Mouse (Mus musculus) CH12.LX (cell line): ENCODE data around the gene Meig1. TPM values are rescaled to one million over a fixed set of nuclear protein-coding genes. Genes with fewer than 3 reads are reported as not detected.

Experiments
- DNase-seq: peaks from one replicate; pipeline ENCODE4 v3.0.0-alpha.2; 2013; ENCODE audit errors: extremely low read depth
- H3K27ac ChIP-seq: 2 replicates; pipeline ENCODE4 v1.5.1; 2012; ENCODE audit warnings: low read depth, mild to moderate bottlenecking, control low read depth, moderate library complexity; ENCODE audit not compliant: insufficient read depth
- H3K27me3 ChIP-seq: replicated peaks from 2 replicates; pipeline ENCODE3; 2012; ENCODE audit warnings: inconsistent platforms
- H3K36me3 ChIP-seq, 2 experiments: replicated peaks in 1 of 2; 2 replicates each; pipeline versions ENCODE3 to v1.6.1; 2012; ENCODE audit warnings: inconsistent platforms in 1 of 2, low read length in 1 of 2, mild to moderate bottlenecking in 1 of 2, mixed read lengths in 1 of 2, moderate library complexity in 1 of 2; ENCODE audit not compliant: control insufficient read depth in 1 of 2, insufficient read depth in 1 of 2
- H3K4me1 ChIP-seq, 2 experiments: 2 replicates each; pipeline ENCODE4 v1.6.1; 2012; ENCODE audit warnings: inconsistent platforms in 1 of 2, moderate library complexity in 1 of 2; ENCODE audit not compliant: insufficient read depth in 2 of 2, control insufficient read depth in 1 of 2
- H3K4me2 ChIP-seq: 2 replicates; pipeline ENCODE4 v1.6.1; 2012; ENCODE audit warnings: low read depth, mild to moderate bottlenecking, control low read depth; ENCODE audit not compliant: poor library complexity, insufficient read depth, severe bottlenecking
- H3K4me3 ChIP-seq, 3 experiments: fragments of 150-350 bp in 1 of 3; sonication (generic) in 1 of 3; replicated peaks in 1 of 3; 2 replicates each; pipeline versions ENCODE3 to v1.5.1; 2011 to 2012; ENCODE audit warnings: low read depth in 2 of 3, low read length in 2 of 3, mild to moderate bottlenecking in 2 of 3, moderate library complexity in 2 of 3, control low read depth in 1 of 3, improper control_type of control experiment in 1 of 3, inconsistent platforms in 1 of 3, mixed read lengths in 1 of 3; ENCODE audit not compliant: poor library complexity in 1 of 3
- H3K79me2 ChIP-seq: replicated peaks from 2 replicates; pipeline ENCODE4 v1.6.1; 2012; ENCODE audit warnings: mild to moderate bottlenecking, moderate library complexity; ENCODE audit not compliant: control insufficient read depth, poor library complexity, insufficient read depth, severe bottlenecking; ENCODE audit errors: extremely low read depth
- H3K9ac ChIP-seq: 2 replicates; pipeline ENCODE4 v1.6.1; 2012; ENCODE audit warnings: low read depth, mild to moderate bottlenecking, control low read depth, moderate library complexity; ENCODE audit not compliant: insufficient read depth
- H3K9me3 ChIP-seq: replicated peaks from 2 replicates; pipeline ENCODE3; 2012; ENCODE audit warnings: low read length, inconsistent platforms, mixed read lengths
- CHD1 ChIP-seq: IDR thresholded peaks from 2 replicates; pipeline ENCODE4 v1.6.1; 2012; ENCODE audit warnings: low read depth, low read length, improper control_type of control experiment, inconsistent platforms
- CTCF ChIP-seq, 2 experiments: IDR thresholded peaks in 1 of 2; conservative IDR thresholded peaks in 1 of 2; 2 replicates each; pipeline ENCODE4 v1.5.1; 2011 to 2012; ENCODE audit warnings: low read depth in 2 of 2, low read length in 2 of 2, improper control_type of control experiment in 1 of 2, inconsistent platforms in 1 of 2, mild to moderate bottlenecking in 1 of 2, moderate library complexity in 1 of 2
- ETS1 ChIP-seq: conservative IDR thresholded peaks from 2 replicates; pipeline ENCODE4 v1.6.1; 2012; ENCODE audit warnings: low read depth, mild to moderate bottlenecking, inconsistent platforms, low read length, improper control_type of control experiment, moderate library complexity
- IRF4 ChIP-seq: IDR thresholded peaks from 2 replicates; pipeline ENCODE4 v1.6.1; 2014; ENCODE audit warnings: low read depth, mild to moderate bottlenecking, inconsistent platforms, low read length, improper control_type of control experiment
- JUN ChIP-seq: IDR thresholded peaks from 2 replicates; pipeline ENCODE4 v1.6.1; 2011; ENCODE audit warnings: low read depth, mild to moderate bottlenecking, low read length, improper control_type of control experiment, moderate library complexity; ENCODE audit not compliant: insufficient read depth
- MAZ ChIP-seq: IDR thresholded peaks from 2 replicates; pipeline ENCODE4 v1.6.1; 2012; ENCODE audit warnings: low read depth, mild to moderate bottlenecking, inconsistent platforms, low read length, improper control_type of control experiment, moderate library complexity
- MEF2A ChIP-seq: IDR thresholded peaks from 2 replicates; pipeline ENCODE4 v1.6.1; 2014; ENCODE audit warnings: low read depth, mild to moderate bottlenecking, inconsistent platforms, low read length, improper control_type of control experiment, borderline replicate concordance
- NELFE ChIP-seq: IDR thresholded peaks from 2 replicates; pipeline ENCODE4 v1.6.1; 2011; ENCODE audit warnings: low read depth, low read length, improper control_type of control experiment
- NRF1 ChIP-seq: IDR thresholded peaks from 2 replicates; pipeline ENCODE4 v1.6.1; 2014; ENCODE audit warnings: low read depth, mild to moderate bottlenecking, inconsistent platforms, low read length, improper control_type of control experiment, moderate library complexity
- POLR2A ChIP-seq: IDR thresholded peaks from 2 replicates; pipeline ENCODE4 v1.6.1; 2011; ENCODE audit warnings: low read depth, mild to moderate bottlenecking, improper control_type of control experiment, low read length
- POLR2AphosphoS2 ChIP-seq: IDR thresholded peaks from 2 replicates; pipeline ENCODE4 v1.6.1; 2011; ENCODE audit warnings: low read depth, low read length, improper control_type of control experiment
- RAD21 ChIP-seq: IDR thresholded peaks from 2 replicates; pipeline ENCODE4 v1.6.1; 2011; ENCODE audit warnings: low read depth, mild to moderate bottlenecking, low read length, improper control_type of control experiment, moderate library complexity
- SIN3A ChIP-seq: IDR thresholded peaks from 2 replicates; pipeline ENCODE4 v1.6.1; 2012; ENCODE audit warnings: low read length, improper control_type of control experiment, inconsistent platforms
- SMC3 ChIP-seq: IDR thresholded peaks from 2 replicates; pipeline ENCODE4 v1.6.1; 2011; ENCODE audit warnings: low read depth, low read length, improper control_type of control experiment
- USF1 ChIP-seq: IDR thresholded peaks from 2 replicates; pipeline ENCODE4 v1.6.1; 2014; ENCODE audit warnings: low read depth, mild to moderate bottlenecking, inconsistent platforms, low read length, improper control_type of control experiment
- ZC3H11A ChIP-seq: IDR thresholded peaks from 2 replicates; pipeline ENCODE4 v1.6.1; 2012; ENCODE audit warnings: low read depth, mild to moderate bottlenecking, inconsistent platforms, low read length, improper control_type of control experiment
- ZKSCAN1 ChIP-seq: IDR thresholded peaks from 2 replicates; pipeline ENCODE4 v1.6.1; 2012; ENCODE audit warnings: low read depth, inconsistent platforms, low read length, improper control_type of control experiment, borderline replicate concordance
- dilution Hi-C: fragments of 300-500 bp; cut with MboI; formaldehyde crosslinking; loops from 2 replicates; pipeline ENCODE4 v1.14.3; 2020; ENCODE audit warnings: low sequenced_read_pairs; ENCODE audit not compliant: extremely low pct_unique_long_range_greater_than_20kb, extremely low pct_ligation_motif_present
- in situ Hi-C: fragments of 300-500 bp; cut with MboI; formaldehyde crosslinking; loops from 3 replicates; pipeline ENCODE4 v1.14.3; 2019; ENCODE audit warnings: low sequenced_read_pairs, low pct_ligation_motif_present, low pct_unique_long_range_greater_than_20kb, mixed read lengths
- polyA plus RNA-seq: library from polyadenylated mRNA; unstranded; fragments of >175 nt; gene quantifications from 2 replicates; pipeline ENCODE4 v1.2.1, GENCODE M21; 2012; ENCODE audit warnings: low read depth; ENCODE audit not compliant: insufficient read length
- total RNA-seq, 2 experiments: library from RNA; depleted of rRNA; stranded (reverse); fragments of 300-350 nt in 1 of 2; fragments of >200 nt in 1 of 2; gene quantifications; 2 replicates each; pipeline ENCODE4 v1.2.3; 2012 to 2014

Gene Meig1
- total and polyA plus RNA-seq, 3 experiments = not detected

GRCm38 (mm10) chr2:3449431-3449830 is 27.0 kb upstream of the Meig1 start:
- Histone ChIP-seq H3K9ac (no peak overlapping the region), H3K9me3 (no peaks in the 10 kb centered on the region), H3K4me1 (peaks cover 0 to 17% of the 10 kb centered on the region in 2 experiments; a peak in 2 of 4 replicates), H3K36me3 (peaks cover 50 to 90% of the 10 kb centered on the region in 2 experiments), H3K27me3 (no peaks in the 10 kb centered on the region), H3K4me2 (no peak overlapping the region), H3K79me2 (no peaks in the 10 kb centered on the region), H3K27ac (no peak overlapping the region), H3K4me3 (no peak overlapping the region)
- in situ Hi-C loops (no loop called here), dilution Hi-C loops (no loop called here)
- TF ChIP-seq ZKSCAN1 (no peak), SMC3 (no peak), MEF2A (no peak), POLR2A (no peak), IRF4 (no peak)
- DNase-seq = no peak

- Histone ChIP-seq H3K9ac (no peak overlapping the region), H3K9me3 (no peaks in the 10 kb centered on the region), H3K79me2 (no peaks in the 10 kb centered on the region), H3K4me2 (no peak overlapping the region), H3K4me1 (peaks cover 0 to 17% of the 10 kb centered on the region in 2 experiments; a peak in 2 of 4 replicates), H3K4me3 (no peak overlapping the region), H3K27me3 (no peaks in the 10 kb centered on the region), H3K36me3 (peaks cover 50 to 92% of the 10 kb centered on the region in 2 experiments), H3K27ac (no peak overlapping the region)
- no peak for DNase-seq
- TF ChIP-seq NELFE (no peak), POLR2AphosphoS2 (no peak), SIN3A (no peak), SMC3 (no peak), MAZ (no peak), USF1 (no peak), NRF1 (no peak), CTCF (conservative IDR thresholded peaks at IDR 0.05 in 1 of 2, IDR thresholded peaks at IDR 0.05 in 1 of 2; ENCODE audit: low read depth in 2 of 2, low read length in 2 of 2) (no peak), CHD1 (no peak), JUN (no peak), ETS1 (no peak), ZC3H11A (no peak), RAD21 (no peak)
- in situ Hi-C loops (no loop called here), dilution Hi-C loops (no loop called here)
Measured at GRCm38 (mm10) chr2:3445984-3446383, 23.5 kb upstream of the Meig1 start.
